Mouse (Mus musculus) CD8-positive naive resting alpha-beta T cell, adult 2 months (primary cell): ENCODE data around the gene Pex14.

Experiments used
- DNase-seq, 2 experiments: peaks; one replicate each; pipeline ENCODE4 v3.0.0; 2022; ENCODE audit warnings: low read depth in 2 of 2, low spot score in 2 of 2

The Pex14 gene

DNA sequence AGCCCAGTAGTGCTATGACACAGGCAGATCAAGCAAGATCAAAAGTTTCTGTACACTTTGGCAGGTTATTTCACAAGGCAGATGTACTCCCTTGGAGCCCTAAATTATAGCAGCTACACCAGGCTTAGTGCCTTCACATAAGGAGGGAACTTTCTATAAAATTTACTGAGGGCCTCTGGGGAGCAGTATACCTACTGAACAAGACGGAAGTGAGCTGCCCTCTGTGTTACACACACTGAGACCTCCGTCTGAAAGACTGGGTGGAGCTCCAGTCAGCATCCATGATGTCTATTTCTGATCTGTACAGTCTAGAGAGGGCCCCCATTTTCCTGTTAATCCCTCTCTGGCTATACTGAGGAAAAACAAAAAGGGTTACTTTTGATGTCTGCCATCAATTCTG, 109.6 kb downstream of the Pex14 start:
- no peak for DNase-seq

DNA sequence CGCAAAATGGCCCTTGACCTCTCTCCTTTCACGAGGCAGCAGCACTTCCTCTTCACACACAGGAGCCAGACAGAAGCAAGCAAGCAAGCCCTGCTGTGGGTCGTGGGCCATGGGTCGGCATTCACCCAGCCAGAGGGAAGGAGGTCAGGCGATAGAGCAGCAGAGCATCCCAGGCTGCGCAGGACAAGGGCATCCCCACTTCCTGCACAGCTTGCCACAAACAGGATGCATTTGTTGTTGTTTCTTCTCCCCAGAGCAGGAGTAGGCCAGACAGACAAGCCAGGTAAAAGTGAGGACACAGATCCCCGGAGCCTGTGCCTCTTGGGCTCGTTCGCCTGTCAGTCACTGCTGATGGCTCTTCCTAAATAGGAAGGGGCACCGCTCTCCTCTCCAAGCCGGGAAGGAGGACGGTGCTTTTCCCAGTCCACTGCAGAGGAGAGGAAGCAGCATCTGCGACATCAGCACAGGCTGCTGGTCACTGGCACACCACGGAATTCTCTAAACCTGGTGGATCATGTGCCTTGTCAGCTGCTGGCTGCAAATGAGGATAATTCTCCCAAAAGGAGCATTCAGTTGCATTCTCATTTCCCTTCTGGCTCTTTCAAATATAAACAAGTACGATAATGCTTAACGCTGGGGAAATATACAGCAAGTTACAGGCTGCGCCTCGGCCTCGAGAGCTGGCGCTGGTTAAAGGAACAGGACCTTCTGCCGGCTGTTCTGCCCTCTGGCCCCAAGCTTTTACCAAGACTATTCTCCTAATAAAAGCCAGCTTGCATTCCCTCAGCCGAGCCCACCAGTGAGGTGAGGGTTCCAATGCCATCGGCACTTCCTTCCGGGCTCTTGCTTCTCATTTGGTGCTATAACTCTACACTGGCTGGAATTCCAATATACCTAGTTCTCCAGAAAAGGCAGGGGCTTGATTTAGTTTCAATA, 113.9 kb downstream of the Pex14 start:
- DNase-seq, result no peak

DNA sequence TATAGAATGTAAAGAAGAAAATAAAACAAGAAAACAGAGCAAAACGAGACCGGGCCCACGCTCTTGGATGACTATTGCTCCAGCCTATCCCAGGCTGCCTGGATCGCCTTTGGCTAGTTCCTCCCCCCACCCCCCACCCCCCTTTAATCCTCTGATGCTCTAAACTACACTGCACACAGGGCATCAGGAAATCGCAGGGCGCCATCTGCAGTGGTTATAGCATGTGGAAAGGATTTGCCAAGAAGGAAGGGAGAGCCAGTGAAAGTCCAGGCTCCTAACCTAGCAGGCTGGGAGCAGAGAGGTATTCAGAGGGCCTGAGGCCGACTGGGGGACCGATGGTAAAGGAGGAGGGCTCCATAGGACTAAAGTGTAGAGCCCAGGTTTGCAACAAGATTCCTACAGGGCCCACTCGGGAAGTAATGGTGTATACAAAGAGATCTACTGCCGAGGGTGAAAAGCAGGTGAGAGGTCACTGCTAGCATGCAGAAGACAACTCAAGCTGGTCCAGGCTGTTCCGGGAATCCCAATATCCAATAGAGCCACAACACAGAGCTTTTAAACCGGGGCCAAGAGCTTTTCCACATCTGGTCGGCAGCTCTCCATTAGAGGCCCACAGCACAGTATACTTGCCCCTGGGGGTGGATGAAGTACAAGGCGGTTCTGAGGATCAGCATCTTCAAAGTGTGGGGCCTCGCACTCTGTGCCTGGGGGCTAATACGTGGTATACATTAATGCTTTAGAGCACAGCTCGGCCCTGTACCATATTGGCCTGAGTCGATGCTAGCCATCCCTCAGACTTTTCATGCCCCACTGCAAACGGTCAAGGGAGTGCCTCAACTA, 114.8 kb downstream of the Pex14 start:
- DNase-seq, result no peak

DNA sequence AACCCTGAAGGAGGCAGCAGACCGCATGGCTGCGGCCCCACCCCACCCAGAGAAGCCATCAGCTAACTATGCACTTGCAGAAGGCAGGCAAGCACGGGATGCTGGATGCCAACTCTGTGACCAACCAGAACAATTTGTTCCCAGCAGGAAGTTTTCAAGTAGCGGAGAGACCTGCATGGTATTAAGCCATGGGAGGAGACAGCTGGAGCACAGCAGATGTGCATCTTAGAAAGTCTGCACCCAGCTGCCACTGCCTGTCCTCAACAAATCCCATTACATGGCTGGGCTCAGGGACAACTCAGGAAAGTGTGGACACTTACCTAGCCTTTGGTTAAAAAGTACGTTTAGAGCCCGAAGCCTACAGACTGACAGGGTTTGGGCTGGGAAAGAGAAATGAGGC, 117.4 kb downstream of the Pex14 start:
- DNase-seq, result no peak

DNA sequence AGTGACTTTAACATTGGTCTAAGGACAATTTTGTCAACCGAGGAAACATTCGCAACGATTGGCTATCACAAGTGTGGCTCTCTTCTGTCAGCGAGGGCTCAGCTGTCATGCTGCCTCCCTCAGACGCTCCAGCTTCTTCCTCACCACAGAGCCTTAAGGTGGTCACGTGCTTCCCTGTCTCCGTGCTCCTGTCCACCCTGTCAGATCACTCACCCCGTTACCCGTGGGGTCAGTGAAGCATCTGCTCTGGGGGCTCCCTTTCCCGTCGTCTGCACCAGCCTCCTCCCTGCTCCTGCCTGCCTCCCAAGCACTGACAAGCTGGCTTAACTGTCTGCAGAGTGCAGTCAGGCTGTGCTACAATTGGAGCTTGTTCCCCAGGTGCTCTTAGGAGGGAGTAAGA, 119.8 kb downstream of the Pex14 start:
- DNase-seq, result no peak

DNA sequence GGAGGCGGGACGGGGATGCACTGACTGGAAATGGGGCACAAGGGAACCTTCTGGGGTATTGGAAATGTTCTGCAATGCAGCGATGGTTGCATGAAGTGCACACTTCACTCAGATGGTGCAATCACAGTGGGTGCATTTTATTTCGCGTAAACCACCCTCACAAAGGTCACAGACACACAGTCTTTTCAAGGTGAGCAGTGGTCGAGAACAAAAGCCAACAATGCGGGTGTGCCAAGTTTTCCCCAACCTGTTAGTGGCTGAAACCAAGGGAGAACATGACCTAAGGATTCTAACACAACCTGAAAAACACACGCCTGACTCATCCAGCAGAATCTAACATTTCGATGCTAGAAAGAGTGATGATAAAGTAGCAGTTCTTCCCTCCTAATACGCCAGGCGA, 120.8 kb downstream of the Pex14 start:
- DNase-seq, result no peak

DNA sequence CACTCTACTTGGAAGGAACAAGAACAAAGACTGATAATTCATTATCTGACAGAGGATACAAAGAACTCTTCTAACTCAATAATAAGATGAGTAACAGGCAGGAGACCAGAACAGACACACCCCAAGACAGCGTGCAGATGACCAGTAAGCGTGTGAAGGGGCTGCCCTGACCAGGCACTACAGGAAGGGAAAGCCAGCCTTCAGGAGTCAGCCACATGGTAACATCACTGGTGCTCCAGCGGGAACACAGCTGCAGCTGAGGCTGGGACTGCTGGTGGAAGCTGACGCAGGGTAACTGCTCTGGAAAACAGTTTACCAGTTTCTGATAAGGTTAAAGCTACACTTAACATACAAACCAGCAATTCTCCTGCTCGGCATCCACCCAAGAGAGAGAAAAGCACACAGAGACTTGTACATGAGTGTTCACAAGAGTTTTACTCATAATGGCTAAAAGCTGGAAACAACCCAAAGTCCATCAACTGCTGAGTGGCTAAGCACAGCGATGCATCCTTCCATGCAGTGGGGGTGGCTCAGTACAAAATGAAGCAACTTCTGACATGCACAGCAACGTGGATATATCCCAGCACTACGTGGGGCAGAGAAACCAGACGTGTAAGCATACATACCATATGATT, 121.3 kb downstream of the Pex14 start:
- DNase-seq, result no peak

DNA sequence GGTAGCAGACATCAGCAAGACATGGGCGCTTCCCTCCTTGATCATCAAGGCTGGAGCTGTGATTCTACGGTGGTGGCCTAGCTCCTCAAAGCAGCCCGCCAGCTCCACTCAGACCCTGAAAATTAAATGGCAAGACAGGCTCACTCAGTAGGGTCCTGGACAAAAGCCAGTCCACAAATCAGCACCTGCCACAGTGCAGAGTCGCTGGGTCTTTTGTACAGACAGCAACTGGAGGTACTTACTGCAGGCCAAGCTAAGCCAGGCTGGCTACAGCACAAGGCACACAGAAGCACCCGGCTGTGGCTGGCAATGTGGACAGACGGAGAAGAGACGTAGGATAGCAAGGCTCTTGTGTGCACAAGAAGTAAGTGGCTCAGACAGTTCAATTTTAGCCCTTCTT, 124.8 kb downstream of the Pex14 start:
- no peak for DNase-seq

DNA sequence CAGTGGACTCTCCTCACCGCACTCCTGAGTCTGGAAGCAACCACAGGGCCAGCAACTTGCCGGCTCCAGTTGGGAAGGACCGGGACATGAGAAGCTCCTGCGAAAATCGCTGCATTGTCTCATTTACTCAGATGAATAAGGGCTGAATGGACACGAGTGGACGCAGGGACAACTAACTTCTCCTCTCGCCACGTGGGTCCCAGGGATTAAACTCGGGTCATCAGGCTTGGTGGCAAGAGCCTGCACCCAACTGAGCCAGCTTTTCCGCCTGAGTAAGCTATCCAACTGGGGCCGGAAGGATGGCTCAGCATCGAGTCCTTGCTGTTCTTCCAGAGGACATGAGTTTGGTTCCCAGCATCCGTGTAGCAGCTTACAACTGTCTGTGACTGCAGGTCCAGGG, 126.3 kb downstream of the Pex14 start:
- DNase-seq, result no peak

DNA sequence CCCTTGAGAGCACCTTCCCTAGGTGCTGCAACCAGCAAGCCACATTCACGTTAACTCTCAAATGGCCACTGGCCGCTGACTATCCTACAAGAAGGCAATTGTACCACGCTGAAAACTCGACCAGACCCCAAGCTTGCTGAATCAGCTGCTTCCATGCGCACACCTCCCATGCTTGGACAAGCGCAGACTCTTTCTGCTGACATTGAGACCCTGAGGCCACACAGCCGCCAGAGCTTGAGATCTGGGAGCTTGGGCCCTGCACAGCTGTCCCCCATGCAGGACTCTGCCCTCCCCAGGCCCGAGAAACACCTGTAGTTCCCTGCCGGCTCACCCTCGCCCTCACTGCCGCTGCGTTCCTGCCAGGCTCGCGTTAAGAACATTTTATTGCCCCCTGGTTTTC, 127.0 kb downstream of the Pex14 start:
- no peak for DNase-seq

DNA sequence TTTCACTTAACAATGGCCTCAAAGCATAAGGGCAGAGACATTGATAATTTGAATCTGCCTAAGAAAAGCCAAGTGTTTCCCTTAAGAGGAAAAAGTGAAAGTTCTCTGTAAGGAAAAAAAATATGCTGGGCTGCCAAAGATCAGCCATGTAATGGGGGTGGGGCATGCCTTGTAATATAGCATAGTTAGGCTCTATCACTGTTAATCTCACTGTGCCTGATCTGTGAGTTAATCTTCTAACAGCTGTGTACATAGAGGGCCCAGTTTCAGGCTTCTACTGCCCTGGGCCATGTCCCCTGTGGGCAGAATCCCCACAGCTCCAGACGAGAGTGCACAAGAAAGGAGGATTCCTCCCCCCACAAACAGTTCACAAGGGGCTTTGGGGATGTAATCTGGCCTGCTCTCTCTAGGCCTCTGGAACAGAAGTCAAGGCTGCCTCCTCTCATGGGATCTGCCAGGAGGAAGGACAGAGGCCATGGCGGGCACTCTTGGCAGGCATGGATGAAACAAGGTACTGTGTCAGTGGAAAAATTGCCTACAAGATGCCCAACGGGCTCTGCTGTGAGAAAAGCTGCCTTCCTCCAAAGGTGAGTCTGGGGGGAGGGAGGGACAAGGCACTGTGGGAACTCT, 127.9 kb downstream of the Pex14 start:
- DNase-seq, result no peak

DNA sequence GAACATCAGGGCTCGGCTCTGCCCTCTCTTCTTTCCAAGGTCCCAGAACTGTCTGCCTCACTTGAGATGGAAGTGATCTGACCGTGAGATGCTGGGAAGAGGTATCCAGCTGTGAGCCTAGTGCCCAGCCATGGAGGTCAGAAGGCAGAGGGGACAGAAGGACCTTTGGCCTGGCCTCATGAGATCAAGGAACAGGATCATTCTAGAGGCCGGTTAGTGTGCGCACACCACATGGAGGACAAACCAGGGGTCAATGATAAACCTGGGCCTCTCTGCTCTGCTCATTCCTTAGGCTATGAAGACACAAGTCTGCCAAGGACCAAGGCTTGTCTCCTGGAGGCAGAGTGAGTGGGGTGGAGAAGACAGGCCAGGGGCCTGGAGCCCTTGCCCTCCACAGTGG, 128.9 kb downstream of the Pex14 start:
- no peak for DNase-seq

DNA sequence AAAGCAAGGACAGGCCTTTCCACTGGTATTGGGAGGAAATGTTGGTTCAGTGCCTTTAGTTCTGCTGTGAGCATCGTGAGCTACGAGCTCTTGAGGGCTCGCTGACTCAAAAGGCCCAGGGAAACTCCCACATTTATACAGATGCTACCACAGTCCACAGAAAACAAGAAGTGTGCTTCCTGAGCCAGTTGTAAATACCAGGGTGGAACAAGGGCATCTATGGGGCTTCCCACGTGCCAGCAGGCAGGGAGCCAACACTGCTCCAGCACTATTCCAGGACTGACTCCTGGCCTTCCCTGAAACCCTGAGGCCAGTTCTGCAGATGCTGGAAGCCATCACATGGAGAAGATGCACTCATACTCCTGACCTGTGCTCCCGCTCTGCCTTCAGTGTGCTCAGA, 130.1 kb downstream of the Pex14 start:
- no peak for DNase-seq

DNA sequence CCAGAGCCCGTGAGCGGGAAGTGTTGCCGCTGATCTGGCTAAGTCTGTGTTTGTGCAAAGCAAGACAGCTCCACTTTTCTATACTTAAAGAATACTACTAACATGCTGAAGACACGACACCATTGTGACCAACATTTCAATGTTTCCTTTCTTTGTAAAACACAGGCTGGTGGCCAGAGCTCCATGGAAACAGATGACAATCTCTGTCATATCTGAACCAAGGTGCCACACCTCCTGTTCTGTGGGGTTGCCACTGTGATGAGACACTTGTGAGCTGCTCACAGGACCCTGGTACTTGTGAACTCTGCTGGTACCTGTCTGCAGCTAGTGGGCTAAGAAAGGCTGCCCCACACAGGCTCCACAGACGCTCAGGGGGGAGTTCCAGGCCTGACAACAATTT, 130.8 kb downstream of the Pex14 start:
- DNase-seq, result no peak

DNA sequence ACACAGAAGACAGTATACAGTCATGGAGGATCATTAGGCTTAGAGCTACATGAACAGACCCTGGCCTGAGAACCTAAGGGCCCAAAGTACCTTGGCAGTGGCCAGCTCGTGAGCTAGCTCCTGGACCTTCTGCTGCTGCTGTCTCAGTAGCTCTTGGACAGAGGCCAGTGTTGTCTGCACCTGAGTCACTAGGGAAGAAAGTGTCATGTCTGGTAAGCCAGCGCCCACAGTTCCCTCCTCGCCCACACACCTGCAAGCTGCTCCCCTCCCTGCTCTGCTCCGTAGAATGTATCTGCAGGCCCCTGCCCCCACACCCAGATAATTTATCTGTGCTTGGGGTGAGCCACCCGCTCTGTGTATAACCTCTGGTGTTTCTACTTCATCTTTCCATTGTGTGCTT, 133.5 kb downstream of the Pex14 start:
- no peak for DNase-seq

DNA sequence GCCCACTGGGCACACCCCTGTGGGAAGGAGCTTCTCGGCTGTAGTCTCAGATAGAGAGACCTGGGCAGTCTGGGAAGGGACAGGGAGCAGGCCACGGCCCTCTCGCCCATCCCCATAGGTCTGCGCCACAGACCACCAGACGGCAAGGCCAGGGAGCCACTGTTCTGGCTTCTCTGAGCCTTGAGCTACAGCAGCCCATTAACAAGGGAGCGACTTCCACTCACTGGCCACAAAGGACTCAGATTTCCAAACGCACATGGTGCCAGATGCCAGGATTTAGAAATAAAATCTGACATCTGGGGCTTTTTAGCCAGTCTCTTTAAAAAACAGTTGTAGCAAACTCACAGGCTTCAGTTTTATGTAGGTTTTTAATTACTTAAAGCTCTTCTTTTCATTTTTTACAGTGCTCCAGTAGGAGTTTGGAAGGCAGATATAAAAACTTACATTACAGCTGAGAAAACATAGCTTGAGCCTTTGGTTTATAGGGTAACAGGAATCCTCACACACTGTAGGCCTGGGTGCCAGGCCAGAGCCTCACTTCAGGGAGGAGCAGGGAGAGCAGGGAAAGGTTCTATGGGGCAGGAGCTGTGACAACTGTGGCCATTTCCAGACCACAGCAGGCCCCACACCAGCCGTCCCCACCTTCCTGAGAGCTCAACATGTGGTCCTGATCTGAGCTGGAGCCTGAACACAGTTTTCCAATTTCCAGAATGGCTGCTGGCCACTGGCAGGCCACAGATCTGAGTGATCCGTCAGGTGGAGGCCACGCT, 134.9 kb downstream of the Pex14 start:
- DNase-seq, result no peak

DNA sequence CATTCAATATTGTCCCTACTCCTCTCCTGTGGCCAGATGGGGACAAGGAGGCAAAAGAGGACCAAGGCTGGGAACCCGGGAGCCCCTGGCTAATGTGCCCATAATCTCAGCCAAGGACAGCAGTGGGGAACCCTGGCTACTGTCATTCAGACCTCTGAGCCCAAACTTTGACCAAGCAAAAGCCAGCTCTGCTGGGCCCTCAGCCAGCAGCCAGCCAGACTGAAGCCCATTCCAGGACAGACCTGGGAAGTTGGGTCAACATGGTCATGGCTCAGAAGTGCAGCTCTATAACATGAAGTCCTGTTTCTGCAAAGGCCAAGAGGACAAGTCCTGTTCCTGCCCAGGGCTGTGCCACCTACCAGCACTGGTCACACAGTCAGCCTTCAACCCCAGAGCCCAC, 137.6 kb downstream of the Pex14 start:
- no peak for DNase-seq

DNA sequence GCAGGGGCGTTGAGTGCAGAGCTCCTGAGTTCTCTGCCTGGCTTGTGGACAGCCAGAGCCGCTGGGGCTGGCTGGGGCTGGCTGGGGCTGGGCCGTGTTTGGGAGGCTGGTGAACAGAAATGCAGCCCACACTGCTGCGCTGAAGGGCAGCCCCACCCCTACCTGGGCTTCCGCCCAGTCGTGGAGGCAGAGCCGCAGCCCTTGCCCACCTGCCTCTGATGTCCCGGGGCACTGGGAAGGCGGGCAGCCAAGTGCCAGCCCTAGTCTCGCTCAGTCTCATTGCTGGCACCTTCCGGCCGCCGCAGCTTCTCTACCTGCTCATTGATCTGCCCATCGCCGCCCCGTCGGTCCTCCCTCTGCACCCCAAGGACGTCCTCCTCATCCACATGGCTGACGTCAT, 138.6 kb downstream of the Pex14 start:
- DNase-seq, result no peak

DNA sequence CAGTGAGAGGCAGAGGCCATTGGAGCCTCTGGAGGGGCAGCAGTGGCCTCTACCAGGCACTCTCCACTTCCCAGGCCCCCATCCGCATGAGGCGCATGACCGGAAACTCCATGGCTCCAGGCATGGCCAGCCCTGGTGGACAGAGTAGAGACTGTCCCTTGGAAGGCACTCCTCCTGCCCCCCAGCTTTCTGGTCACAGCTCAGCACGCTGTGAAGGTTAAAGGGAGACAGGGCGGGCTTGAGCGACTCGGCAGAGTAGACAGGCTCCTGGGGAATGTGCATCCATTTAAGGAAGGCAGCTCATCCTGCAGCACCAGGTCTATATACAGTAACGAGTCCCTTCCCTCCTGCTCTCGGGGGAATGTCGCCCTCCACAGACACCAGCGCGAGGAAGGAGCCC, 139.7 kb downstream of the Pex14 start:
- no peak for DNase-seq

DNA sequence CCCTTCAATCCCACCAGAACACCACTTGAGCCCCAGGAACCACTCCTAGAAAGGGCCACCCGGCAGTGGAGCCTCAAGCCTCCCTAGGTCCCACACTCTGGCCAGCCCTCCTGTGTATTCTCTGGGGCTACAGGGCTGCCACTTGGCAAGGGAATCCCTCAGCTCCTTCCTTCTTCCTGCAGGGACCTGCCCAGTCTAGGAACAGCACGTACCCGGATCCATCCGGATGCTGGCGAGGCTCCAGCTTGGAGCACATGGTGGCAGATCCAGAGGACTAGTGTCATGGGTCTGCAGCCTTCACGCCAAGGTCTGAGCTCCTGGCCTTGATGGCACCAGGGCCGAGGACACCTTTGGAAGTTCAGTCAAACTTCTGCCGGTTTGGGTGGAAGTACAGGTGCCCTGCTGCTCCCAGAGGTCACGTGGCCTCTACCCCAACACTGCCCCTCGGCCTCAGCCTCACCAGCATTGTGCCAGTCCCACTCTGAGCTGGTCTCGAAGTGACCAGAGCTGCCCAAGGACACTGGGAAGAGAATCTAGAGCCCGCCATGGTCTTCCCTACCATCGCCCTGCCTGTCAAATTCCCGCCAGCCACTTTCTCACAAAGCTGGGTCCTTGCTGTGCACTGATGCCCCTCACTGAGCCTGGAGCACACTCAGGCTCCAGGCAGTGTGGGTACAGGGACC, 144.4 kb downstream of the Pex14 start:
- no peak for DNase-seq
